Mouse (Mus musculus) sigmoid colon, adult 10 weeks (tissue): Measurements from ENCODE around the gene Rac2. TPM values are rescaled to one million over a fixed set of nuclear protein-coding genes. Genes with fewer than 3 reads are reported as not detected.

Experiments used
- polyA plus RNA-seq: library from polyadenylated mRNA; stranded (reverse); fragments of 350-450 nt; fragmentation: Illumina TruSeq; extraction: RNeasy Lipid Tissue Mini Kit (QIAGEN cat#74804); gene quantifications from one replicate; pipeline ENCODE4 v1.2.3, GENCODE M21; 2014; ENCODE audit warnings: low read depth, low replicate concordance

Rac2 gene
- polyA plus RNA-seq = 1.6 TPM

DNA sequence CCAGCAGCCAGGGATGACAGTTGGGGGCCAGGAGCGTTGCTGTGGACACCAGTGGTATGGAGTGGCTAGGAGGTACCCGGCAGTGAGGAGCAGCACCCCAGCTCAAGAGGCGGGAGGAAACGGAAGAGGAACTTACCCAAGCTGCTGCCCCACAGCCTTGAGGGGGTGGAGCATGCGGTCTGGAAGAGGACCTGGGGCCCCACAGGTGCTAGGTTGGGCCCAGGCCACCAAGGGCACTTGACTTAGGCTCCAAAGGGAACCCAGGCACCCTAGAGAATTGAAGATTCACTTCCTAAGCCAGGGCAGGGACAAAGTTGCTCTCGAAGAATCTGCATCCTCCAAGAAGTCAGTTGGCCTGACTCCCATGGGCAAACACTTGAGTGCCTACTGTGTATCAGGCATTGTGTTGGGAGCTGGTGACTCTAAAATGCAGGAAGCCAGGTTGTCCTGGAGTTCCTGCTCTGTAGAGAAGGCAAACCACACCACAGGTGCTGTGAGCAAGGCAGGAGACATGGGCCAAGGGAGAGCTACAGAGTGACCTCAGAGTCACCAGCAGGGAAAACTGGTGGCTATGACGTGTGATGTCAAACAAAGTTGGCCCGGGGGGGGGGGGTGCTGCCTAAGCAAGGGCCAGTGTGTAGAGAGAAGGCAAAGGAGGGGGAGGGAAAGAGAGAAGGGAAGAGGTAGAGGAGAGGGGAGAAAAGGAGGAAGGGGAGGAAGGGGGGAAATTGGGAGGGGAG lies at the start of gene Rac2:
Gene Rac2, minus strand, starts transcription at position 126 of the 740 bp plus-strand sequence.

DNA sequence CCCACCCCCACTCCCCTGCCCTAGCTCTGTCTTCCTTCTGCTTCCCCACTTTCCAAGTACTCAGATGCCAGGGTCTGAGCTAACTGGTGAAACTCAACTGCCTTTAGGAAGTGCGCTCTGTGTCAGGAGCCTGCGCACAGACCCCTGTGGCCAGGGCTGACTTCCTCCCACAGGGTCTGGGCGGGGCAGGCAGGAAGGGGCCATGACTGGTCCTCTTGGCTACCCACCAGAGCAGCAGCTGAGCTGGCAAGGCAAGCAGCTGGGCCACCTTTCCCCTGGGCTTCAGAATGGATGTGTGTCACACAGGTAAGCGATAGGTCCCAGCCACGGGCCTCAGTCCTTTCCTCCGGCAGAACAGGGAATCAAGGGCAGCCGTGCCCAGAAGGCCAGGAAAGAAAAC lies 24.3 kb upstream of the Rac2 start, which contains the start of gene Cyth4:
Gene Cyth4, plus strand, starts transcription at position 134 of the 400 bp plus-strand sequence.

DNA sequence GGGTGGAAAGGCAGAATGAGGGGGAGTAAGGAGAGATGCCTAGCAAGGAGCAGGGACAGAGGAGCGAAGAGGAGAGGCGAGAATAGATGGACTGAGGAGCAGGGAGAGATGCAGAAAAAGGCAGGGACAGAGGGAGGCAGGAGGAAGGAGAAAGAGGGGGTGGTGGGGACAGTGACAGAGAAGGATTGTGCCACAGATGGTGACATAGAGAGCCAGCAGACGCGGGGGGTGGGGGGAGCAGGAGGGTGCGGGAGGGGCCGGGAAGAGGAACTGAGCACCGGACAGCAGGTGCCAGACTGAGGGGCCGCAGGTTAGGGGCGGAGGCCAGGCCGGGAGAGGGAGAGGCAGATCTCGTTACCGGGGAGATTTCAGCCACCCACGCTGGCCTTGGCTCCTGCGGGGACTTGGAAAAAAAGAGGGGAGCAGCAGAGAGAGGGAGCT lies 28.0 kb downstream of the Rac2 start, which contains the start of gene Sstr3:
Gene Sstr3, minus strand, starts transcription at position 125 of the 441 bp plus-strand sequence.

DNA sequence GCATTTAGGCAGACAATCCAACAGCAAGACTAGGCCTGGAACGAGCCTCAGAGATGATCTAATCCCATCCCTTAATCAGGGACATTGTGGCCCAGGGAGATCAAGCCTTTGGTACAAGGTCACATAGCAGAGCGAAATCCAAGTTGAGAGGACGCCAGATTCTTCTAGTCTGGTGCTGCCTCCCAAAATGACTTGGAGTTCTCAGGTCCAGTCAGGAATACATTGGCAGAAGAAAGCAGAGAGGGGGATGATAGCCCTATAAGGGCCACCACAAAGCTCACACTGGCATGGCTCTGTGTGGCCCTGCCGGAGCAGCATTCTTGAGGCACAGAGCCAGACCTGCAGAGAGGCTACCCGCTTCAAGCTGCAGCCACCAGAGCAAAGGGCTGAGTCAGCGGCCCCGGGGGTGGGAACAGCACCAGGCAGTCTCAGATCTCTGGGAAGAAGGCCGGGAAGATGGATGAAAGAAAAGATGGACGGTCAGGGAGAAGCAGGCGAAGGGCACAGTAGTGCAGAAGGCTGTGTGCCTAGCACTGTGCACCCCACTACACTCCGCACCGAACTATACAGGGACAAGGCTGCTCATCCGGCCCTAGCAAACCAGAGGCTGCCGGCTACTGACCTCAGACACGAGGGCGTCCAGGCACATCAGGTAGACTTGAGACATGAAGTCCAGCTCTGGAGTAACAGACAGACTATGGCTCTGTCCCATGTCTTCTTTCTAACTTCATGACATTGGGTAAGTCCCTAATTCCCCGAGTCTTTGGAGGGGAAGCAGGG lies 41.7 kb downstream of the Rac2 start, which contains the start of gene C1qtnf6:
Gene C1qtnf6, minus strand, starts transcription at position 746 of the 780 bp plus-strand sequence.

Other genes starting within 250 kb of the Rac2 start
- gene Csf2rb, start 247.0 kb downstream of the Rac2 start, polyA plus RNA-seq = 2.7 TPM
- gene Tex33, start 176.9 kb downstream of the Rac2 start, polyA plus RNA-seq = not detected
- gene Tst, start 166.9 kb downstream of the Rac2 start, polyA plus RNA-seq = 8.8 TPM
- gene Mpst, start 166.4 kb downstream of the Rac2 start, polyA plus RNA-seq = 4.1 TPM
- gene Kctd17, start 144.2 kb downstream of the Rac2 start, polyA plus RNA-seq = 5.5 TPM
- gene Tmprss6, start 104.1 kb downstream of the Rac2 start, polyA plus RNA-seq = not detected
- gene Il2rb, start 77.5 kb downstream of the Rac2 start, polyA plus RNA-seq = 0.44 TPM
- gene C1qtnf6, start 41.4 kb downstream of the Rac2 start, polyA plus RNA-seq = 15.3 TPM
- 0.16 TPM for gene Sstr3, start 28.1 kb downstream of the Rac2 start, polyA plus RNA-seq
- 2.1 TPM for gene Cyth4, start 24.3 kb upstream of the Rac2 start, polyA plus RNA-seq
- 0.13 TPM for gene Elfn2, start 146.0 kb upstream of the Rac2 start, polyA plus RNA-seq
- not detected for gene Mfng, start 200.7 kb upstream of the Rac2 start, polyA plus RNA-seq
- gene Card10, start 230.3 kb upstream of the Rac2 start, polyA plus RNA-seq = 0.66 TPM